Mouse (Mus musculus) kidney, postnatal 10 days (tissue): ENCODE measurements at regions not wholly inside any gene's neighbourhood (a gene's known extent, or its start where the extent isn't known, plus 50 kb on each side); places are given as distances from the start of the nearest gene placed in this dataset.

Source experiments
- DNase-seq: peaks from one replicate; pipeline ENCODE4 v3.0.0; 2021; ENCODE audit warnings: mixed read lengths

GRCm38 (mm10) chr9:12492890-12493618, 752.6 kb downstream of the Jrkl start:
- DNase-seq, result no peak

GRCm38 (mm10) chr9:12457810-12458209, 787.8 kb downstream of the Jrkl start:
- no peak for DNase-seq

- no peak for DNase-seq
Observed at GRCm38 (mm10) chr9:12456695-12457094, 788.9 kb downstream of the Jrkl start.

GRCm38 (mm10) chr9:12434171-12434570, 811.5 kb downstream of the Jrkl start:
- no peak for DNase-seq

GRCm38 (mm10) chr9:12421906-12422305, 823.7 kb downstream of the Jrkl start:
- DNase-seq, result no peak

GRCm38 (mm10) chr9:12408500-12408899, 837.1 kb downstream of the Jrkl start:
- no peak for DNase-seq

GRCm38 (mm10) chr9:12404185-12404584, 841.4 kb downstream of the Jrkl start:
- DNase-seq, result peak; percentile 42

GRCm38 (mm10) chr9:12395648-12396047, 850.0 kb downstream of the Jrkl start:
- DNase-seq, result no peak

- DNase-seq, result peak; percentile 18
Observed at GRCm38 (mm10) chr9:12380732-12381645, 864.6 kb downstream of the Jrkl start.

- no peak for DNase-seq
Observed at GRCm38 (mm10) chr9:12380029-12380428, 865.6 kb downstream of the Jrkl start.

- DNase-seq, result no peak
Observed at GRCm38 (mm10) chr9:12344296-12344695, 901.3 kb downstream of the Jrkl start.

- DNase-seq, result no peak
Observed at GRCm38 (mm10) chr9:12341453-12341852, 904.2 kb downstream of the Jrkl start.

GRCm38 (mm10) chr9:12313517-12314075, 932.0 kb downstream of the Jrkl start:
- no peak for DNase-seq

GRCm38 (mm10) chr9:12313027-12313426, 932.6 kb downstream of the Jrkl start:
- DNase-seq, result no peak
